Mouse (Mus musculus): ENCODE data around the gene Rgs3. TPM values are rescaled to one million over a fixed set of nuclear protein-coding genes. Genes with fewer than 3 reads are reported as not detected.

Rgs3 gene
- polyA plus RNA-seq, 1 experiment = 92.5 TPM

GRCm38 (mm10) chr4:62683148-62683547, 123.5 kb downstream of the Rgs3 start:
- TF ChIP-seq CTCF (IDR thresholded peaks at IDR 0.05; ENCODE audit: borderline replicate concordance, extremely low read depth, insufficient read depth, insufficient read length) (no peak), POLR2A (IDR thresholded peaks at IDR 0.05; ENCODE audit: borderline replicate concordance, extremely low read depth, insufficient read depth, insufficient read length, poor library complexity, severe bottlenecking) (no peak)
- DNase-seq (ENCODE audit: low read depth) = no peak

GRCm38 (mm10) chr4:62684351-62684750, 124.7 kb downstream of the Rgs3 start:
- no peak for TF ChIP-seq CTCF (IDR thresholded peaks at IDR 0.05; ENCODE audit: borderline replicate concordance, extremely low read depth, insufficient read depth, insufficient read length)
- no peak for TF ChIP-seq POLR2A (IDR thresholded peaks at IDR 0.05; ENCODE audit: borderline replicate concordance, extremely low read depth, insufficient read depth, insufficient read length, poor library complexity, severe bottlenecking)
- no peak for DNase-seq (ENCODE audit: low read depth)

DNA sequence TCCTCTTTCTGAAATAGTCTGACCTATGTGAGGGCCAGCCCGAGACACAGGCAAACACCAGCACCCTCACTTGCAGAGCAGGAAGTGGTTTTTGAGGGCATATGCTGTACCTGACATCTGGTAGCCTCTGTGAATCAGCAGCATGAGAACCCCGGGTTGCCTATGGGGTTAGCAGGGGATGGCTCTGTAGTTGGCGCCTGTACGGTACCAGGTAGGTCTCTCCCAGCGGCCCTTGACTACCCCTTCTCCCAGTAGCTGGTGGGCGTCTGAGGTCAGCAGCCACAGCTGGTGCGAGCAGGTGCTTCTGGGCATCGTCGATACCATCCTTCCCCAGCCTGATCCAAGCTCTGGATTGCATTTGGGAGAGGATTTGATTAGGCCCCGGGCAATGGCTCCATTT, 125.6 kb downstream of the Rgs3 start:
- TF ChIP-seq POLR2A (IDR thresholded peaks at IDR 0.05; ENCODE audit: borderline replicate concordance, extremely low read depth, insufficient read depth, insufficient read length, poor library complexity, severe bottlenecking) = no peak
- TF ChIP-seq CTCF (IDR thresholded peaks at IDR 0.05; ENCODE audit: borderline replicate concordance, extremely low read depth, insufficient read depth, insufficient read length) = no peak
- DNase-seq (ENCODE audit: low read depth) = no peak

- DNase-seq (ENCODE audit: low read depth) = no peak
- TF ChIP-seq CTCF (IDR thresholded peaks at IDR 0.05; ENCODE audit: borderline replicate concordance, extremely low read depth, insufficient read depth, insufficient read length) (no peak), POLR2A (IDR thresholded peaks at IDR 0.05; ENCODE audit: borderline replicate concordance, extremely low read depth, insufficient read depth, insufficient read length, poor library complexity, severe bottlenecking) (no peak)
These were observed 127.1 kb downstream of the Rgs3 start for GRCm38 (mm10) chr4:62686769-62687168.

DNA sequence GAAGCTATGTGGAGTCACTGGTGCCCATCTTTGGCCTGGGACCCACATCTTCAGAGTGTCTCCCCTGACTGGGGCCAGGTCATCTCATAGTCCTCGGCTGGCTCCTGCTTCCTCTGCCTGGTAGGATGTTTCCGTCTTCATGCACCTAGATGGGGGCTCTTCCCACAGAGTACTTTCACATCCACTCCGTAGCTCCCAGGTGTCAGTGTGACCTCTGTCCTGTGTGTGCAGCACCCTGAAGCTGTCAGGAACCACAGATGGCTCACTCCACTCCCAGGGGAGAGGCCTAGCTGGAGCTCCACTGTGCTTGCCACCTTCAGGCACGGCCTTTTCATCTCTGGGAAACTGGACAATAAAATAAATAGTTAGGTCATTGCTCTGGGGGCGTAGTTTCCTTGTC, 128.5 kb downstream of the Rgs3 start:
- no peak for DNase-seq (ENCODE audit: low read depth)
- TF ChIP-seq CTCF (IDR thresholded peaks at IDR 0.05; ENCODE audit: borderline replicate concordance, extremely low read depth, insufficient read depth, insufficient read length) (no peak), POLR2A (IDR thresholded peaks at IDR 0.05; ENCODE audit: borderline replicate concordance, extremely low read depth, insufficient read depth, insufficient read length, poor library complexity, severe bottlenecking) (no peak)

DNA sequence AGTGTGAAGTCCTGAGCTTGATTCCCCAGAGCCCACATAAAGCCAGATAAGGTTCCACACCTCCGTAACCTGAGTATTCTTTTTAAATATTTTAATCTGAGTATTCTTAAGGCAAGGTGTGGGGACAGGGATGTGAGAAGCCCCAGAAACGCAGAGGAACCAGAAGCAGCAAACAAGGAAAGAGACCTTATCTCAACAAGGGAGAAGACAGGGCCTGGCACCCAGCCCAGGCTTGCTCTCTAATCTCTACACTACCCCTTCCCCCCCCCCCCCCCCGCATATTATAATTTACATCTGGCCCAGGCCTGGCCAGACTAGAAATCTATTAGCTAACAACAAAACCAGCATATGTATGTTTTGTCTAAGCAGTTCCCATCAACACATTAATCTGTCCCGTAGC, 131.3 kb downstream of the Rgs3 start:
- DNase-seq (ENCODE audit: low read depth) = no peak
- TF ChIP-seq POLR2A (IDR thresholded peaks at IDR 0.05; ENCODE audit: borderline replicate concordance, extremely low read depth, insufficient read depth, insufficient read length, poor library complexity, severe bottlenecking) (no peak), CTCF (IDR thresholded peaks at IDR 0.05; ENCODE audit: borderline replicate concordance, extremely low read depth, insufficient read depth, insufficient read length) (no peak)

DNA sequence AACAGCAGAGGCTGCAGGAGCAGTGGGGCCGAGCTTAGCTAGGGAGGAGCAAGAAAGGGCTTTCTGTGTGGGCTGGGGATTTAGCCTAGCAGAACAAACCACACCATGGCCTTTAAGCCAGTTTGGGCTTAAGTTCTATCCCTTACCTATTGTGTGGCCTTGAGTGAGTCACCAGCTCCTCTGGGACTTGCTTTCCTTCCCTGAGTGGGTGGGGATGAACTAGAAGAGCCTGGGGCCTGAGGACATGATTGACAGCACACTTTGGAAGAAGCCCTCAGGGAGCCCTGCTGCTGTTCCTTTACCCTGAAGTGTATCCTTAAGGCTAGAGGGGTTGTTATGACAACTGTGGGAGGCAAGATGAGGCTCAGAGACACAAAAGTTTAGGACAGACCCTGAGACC, 132.0 kb downstream of the Rgs3 start:
- no peak for TF ChIP-seq POLR2A (IDR thresholded peaks at IDR 0.05; ENCODE audit: borderline replicate concordance, extremely low read depth, insufficient read depth, insufficient read length, poor library complexity, severe bottlenecking)
- no peak for TF ChIP-seq CTCF (IDR thresholded peaks at IDR 0.05; ENCODE audit: borderline replicate concordance, extremely low read depth, insufficient read depth, insufficient read length)

DNA sequence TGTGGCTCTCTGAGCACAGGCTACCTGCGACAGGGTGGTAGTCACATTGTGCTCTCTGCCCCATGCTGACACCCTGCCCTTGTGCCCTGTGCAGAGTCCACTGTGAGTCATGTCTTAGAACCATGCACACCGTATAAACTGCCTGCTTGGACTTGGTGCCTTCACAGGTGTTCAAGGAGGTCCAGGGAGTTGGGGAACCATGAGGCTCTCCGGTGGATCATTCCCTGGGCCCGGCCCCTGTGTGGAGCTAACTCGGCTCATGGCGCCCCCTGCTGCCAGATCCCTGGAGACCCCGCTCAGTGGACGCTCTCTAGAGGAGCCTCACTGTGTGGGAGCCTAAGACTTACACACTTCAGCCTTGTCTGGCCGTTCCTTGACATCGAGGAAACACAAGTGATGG, 134.2 kb downstream of the Rgs3 start:
- TF ChIP-seq POLR2A (IDR thresholded peaks at IDR 0.05; ENCODE audit: borderline replicate concordance, extremely low read depth, insufficient read depth, insufficient read length, poor library complexity, severe bottlenecking) (no peak), CTCF (IDR thresholded peaks at IDR 0.05; ENCODE audit: borderline replicate concordance, extremely low read depth, insufficient read depth, insufficient read length) (peak; percentile 55)
- peak; percentile 49 for DNase-seq (ENCODE audit: low read depth)

More for the DNA sequence above, 132.0 kb downstream of the Rgs3 start:
- DNase-seq (ENCODE audit: low read depth) = no peak

DNA sequence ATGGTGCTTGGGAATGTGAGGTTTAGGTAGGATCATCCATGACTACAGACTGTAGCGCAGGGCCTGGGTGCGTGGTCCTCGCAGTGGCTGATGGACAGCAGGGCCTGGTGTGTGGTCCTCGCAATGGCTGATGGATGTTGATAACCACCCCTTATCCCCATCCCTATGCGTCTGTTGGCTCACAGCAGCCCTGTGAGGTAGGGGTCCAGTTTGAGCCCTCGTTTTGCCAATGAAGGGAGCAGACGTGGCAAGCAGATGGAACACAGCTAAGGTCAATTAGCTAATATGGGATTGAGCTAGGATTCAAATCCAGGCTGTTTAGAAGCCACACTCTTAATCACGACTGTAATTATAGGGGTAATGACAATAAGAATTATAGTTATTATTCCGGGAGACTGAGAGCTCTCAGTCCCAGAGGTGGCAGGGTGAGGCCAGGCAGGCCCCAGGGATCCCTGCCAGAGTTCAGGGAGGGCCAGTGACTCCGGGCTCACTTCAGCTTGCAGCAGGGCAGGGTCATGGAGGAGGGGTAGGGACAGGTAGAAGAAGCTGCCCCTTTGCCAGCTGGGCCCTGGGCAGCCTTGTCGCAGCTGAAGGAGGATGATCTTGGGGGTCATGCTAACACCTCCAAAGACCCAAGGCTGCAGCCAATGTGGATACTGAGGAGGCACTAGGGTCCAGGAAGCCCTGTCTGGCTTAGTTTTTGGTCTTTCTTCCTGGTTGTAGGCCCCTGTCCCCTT, 135.2 kb downstream of the Rgs3 start:
- DNase-seq (ENCODE audit: low read depth) = no peak
- TF ChIP-seq POLR2A (IDR thresholded peaks at IDR 0.05; ENCODE audit: borderline replicate concordance, extremely low read depth, insufficient read depth, insufficient read length, poor library complexity, severe bottlenecking) (no peak), CTCF (IDR thresholded peaks at IDR 0.05; ENCODE audit: borderline replicate concordance, extremely low read depth, insufficient read depth, insufficient read length) (no peak)

DNA sequence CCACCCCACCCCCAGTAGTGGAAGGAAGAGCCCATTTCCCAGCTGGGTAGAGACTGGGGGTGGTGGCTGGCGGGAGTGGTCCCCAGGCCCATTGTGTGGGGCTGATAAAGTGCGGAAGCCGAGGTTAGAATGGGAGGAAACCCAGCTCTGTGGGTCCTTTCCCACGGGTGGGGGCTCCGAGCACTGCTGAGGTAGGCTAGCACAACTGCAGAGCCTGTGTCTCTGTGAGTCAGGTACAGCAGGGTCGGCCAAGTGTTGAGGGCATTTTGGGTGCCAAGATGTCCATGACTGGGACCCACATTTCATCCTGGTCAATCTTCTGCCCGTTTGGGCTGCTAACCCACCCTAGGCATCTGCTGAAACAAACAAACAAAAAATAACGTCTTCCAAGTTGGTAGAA, 135.9 kb downstream of the Rgs3 start:
- TF ChIP-seq CTCF (IDR thresholded peaks at IDR 0.05; ENCODE audit: borderline replicate concordance, extremely low read depth, insufficient read depth, insufficient read length) = no peak
- TF ChIP-seq POLR2A (IDR thresholded peaks at IDR 0.05; ENCODE audit: borderline replicate concordance, extremely low read depth, insufficient read depth, insufficient read length, poor library complexity, severe bottlenecking) = no peak
- no peak for DNase-seq (ENCODE audit: low read depth)

- peak; percentile 91 for DNase-seq (ENCODE audit: low read depth)
- TF ChIP-seq CTCF (IDR thresholded peaks at IDR 0.05; ENCODE audit: borderline replicate concordance, extremely low read depth, insufficient read depth, insufficient read length) (peak; percentile 72; the same call in 1 of the 2 replicates), POLR2A (IDR thresholded peaks at IDR 0.05; ENCODE audit: borderline replicate concordance, extremely low read depth, insufficient read depth, insufficient read length, poor library complexity, severe bottlenecking) (no peak)
These were observed 136.3 kb downstream of the Rgs3 start for GRCm38 (mm10) chr4:62695946-62696345.

All from brain, embryonic 14.5 days (tissue).